Comparison of ENCODE assay signal across 8 mouse cellular contexts in genomic region chr9:120690510-120690909, GRCm38 (mm10).
A peak's percentile ranks its signal among the peaks of the same experiment; 100 is the strongest.
DNase-seq lines count a peak whose midpoint lies in the region; ATAC-seq lines count a peak whose summit lies in the region.

No protein-coding gene starts in this region.

- no peaks in the 10 kb centered on the region for H3K9me3 ChIP-seq in liver, embryonic 11.5 days (ENCODE audit: control insufficient read depth, low read length)
- no peaks in the 10 kb centered on the region for H3K9me3 ChIP-seq in liver, embryonic 12.5 days (replicated peaks)
- no peaks in the 10 kb centered on the region for H3K9me3 ChIP-seq in embryonic facial prominence, embryonic 15.5 days (replicated peaks)
- H3K9me3 ChIP-seq in hindbrain, embryonic 16.5 days (ENCODE audit: control insufficient read depth, low read length), result no peaks in the 10 kb centered on the region
- H3K9me3 ChIP-seq in neural tube, embryonic 15.5 days (replicated peaks), result no peaks in the 10 kb centered on the region

- no peak overlapping the region for H3K4me2 ChIP-seq in liver, embryonic 11.5 days
- H3K4me2 ChIP-seq in liver, embryonic 12.5 days, result no peak overlapping the region
- H3K4me2 ChIP-seq in embryonic facial prominence, embryonic 15.5 days (replicated peaks), result peak overlapping the region; percentile 48
- H3K4me2 ChIP-seq in hindbrain, embryonic 16.5 days (ENCODE audit: low read length), result no peak overlapping the region
- no peak overlapping the region for H3K4me2 ChIP-seq in neural tube, embryonic 15.5 days

- no peak overlapping the region for H3K4me3 ChIP-seq in liver, embryonic 11.5 days (ENCODE audit: low read depth, low read length)
- H3K4me3 ChIP-seq in liver, embryonic 12.5 days, result no peak overlapping the region
- H3K4me3 ChIP-seq in embryonic facial prominence, embryonic 15.5 days (replicated peaks), result no peak overlapping the region
- H3K4me3 ChIP-seq in hindbrain, embryonic 16.5 days (ENCODE audit: low read length), result no peak overlapping the region
- no peak overlapping the region for H3K4me3 ChIP-seq in neural tube, embryonic 15.5 days (replicated peaks)

- WGBS in liver, embryonic 11.5 days, result 34% methylated on average over 5 of the region's 5 CpGs
- 37% methylated on average over 5 of the region's 5 CpGs for WGBS in liver, embryonic 12.5 days (ENCODE audit: insufficient replicate concordance)
- WGBS in embryonic facial prominence, embryonic 15.5 days, result 14% methylated on average over 5 of the region's 5 CpGs
- WGBS in hindbrain, embryonic 16.5 days, result 43% methylated on average over 5 of the region's 5 CpGs
- 28% methylated on average over 5 of the region's 5 CpGs for WGBS in neural tube, embryonic 15.5 days

- peak overlapping the region; percentile 68 for H3K27ac ChIP-seq in liver, embryonic 11.5 days (ENCODE audit: low read depth, low read length)
- H3K27ac ChIP-seq in liver, embryonic 12.5 days, result no peak overlapping the region
- peak overlapping the region; percentile 97 for H3K27ac ChIP-seq in embryonic facial prominence, embryonic 15.5 days (replicated peaks)
- H3K27ac ChIP-seq in hindbrain, embryonic 16.5 days (ENCODE audit: low read depth, low read length), result peak overlapping the region; percentile 71
- peak overlapping the region; percentile 74 for H3K27ac ChIP-seq in neural tube, embryonic 15.5 days (replicated peaks)

- no peak for DNase-seq in liver, embryonic 11.5 days (ENCODE audit: low spot score)
- no peak for DNase-seq in spleen, adult 12 weeks (ENCODE audit: low spot score)
- DNase-seq in frontal cortex, adult 2 months (ENCODE audit: extremely low spot score in 1 of 2, low spot score in 1 of 2), result no peak
- no peak for DNase-seq in left cerebral cortex, adult 9 months (ENCODE audit: low spot score in 2 of 2)

- H3K4me1 ChIP-seq in liver, embryonic 11.5 days (replicated peaks; ENCODE audit: control insufficient read depth, insufficient read depth, low read length), result peaks cover 13% of the 10 kb centered on the region
- H3K4me1 ChIP-seq in liver, embryonic 12.5 days, result peaks cover 17% of the 10 kb centered on the region
- H3K4me1 ChIP-seq in embryonic facial prominence, embryonic 15.5 days, result peaks cover 41% of the 10 kb centered on the region
- peaks cover 22% of the 10 kb centered on the region for H3K4me1 ChIP-seq in hindbrain, embryonic 16.5 days (ENCODE audit: control insufficient read depth, insufficient read depth, low read depth, low read length)
- peaks cover 33% of the 10 kb centered on the region for H3K4me1 ChIP-seq in neural tube, embryonic 15.5 days

- no peak overlapping the region for H3K9ac ChIP-seq in liver, embryonic 11.5 days (ENCODE audit: low read depth, low read length)
- no peak overlapping the region for H3K9ac ChIP-seq in liver, embryonic 12.5 days
- H3K9ac ChIP-seq in embryonic facial prominence, embryonic 15.5 days, result no peak overlapping the region
- peak overlapping the region; percentile 48; the same call in 1 of the 2 replicates for H3K9ac ChIP-seq in hindbrain, embryonic 16.5 days (ENCODE audit: low read depth, low read length)
- H3K9ac ChIP-seq in neural tube, embryonic 15.5 days (replicated peaks), result no peak overlapping the region

- no peaks in the 10 kb centered on the region for H3K36me3 ChIP-seq in liver, embryonic 11.5 days (ENCODE audit: control insufficient read depth, insufficient read depth, low read length)
- H3K36me3 ChIP-seq in liver, embryonic 12.5 days, result no peaks in the 10 kb centered on the region
- no peaks in the 10 kb centered on the region for H3K36me3 ChIP-seq in embryonic facial prominence, embryonic 15.5 days
- no peaks in the 10 kb centered on the region for H3K36me3 ChIP-seq in hindbrain, embryonic 16.5 days (ENCODE audit: control insufficient read depth, insufficient read depth, low read length)
- H3K36me3 ChIP-seq in neural tube, embryonic 15.5 days, result no peaks in the 10 kb centered on the region

- no peak for ATAC-seq in liver, embryonic 11.5 days (replicated peaks; ENCODE audit: low FRiP score)
- ATAC-seq in liver, embryonic 12.5 days, result no peak
- no peak for ATAC-seq in embryonic facial prominence, embryonic 15.5 days (ENCODE audit: insufficient number of reproducible peaks, low FRiP score, low TSS enrichment, low read depth)
- ATAC-seq in hindbrain, embryonic 16.5 days, result no peak
- no peak for ATAC-seq in neural tube, embryonic 15.5 days (ENCODE audit: low FRiP score)

- H3K27me3 ChIP-seq in liver, embryonic 11.5 days (replicated peaks; ENCODE audit: control insufficient read depth, insufficient read depth, low read length), result no peaks in the 10 kb centered on the region
- H3K27me3 ChIP-seq in liver, embryonic 12.5 days (replicated peaks), result peaks cover 8% of the 10 kb centered on the region; the same call in 1 of the 2 replicates
- H3K27me3 ChIP-seq in embryonic facial prominence, embryonic 15.5 days, result no peaks in the 10 kb centered on the region
- H3K27me3 ChIP-seq in hindbrain, embryonic 16.5 days (replicated peaks; ENCODE audit: control insufficient read depth, insufficient read depth, low read length), result no peaks in the 10 kb centered on the region
- no peaks in the 10 kb centered on the region for H3K27me3 ChIP-seq in neural tube, embryonic 15.5 days (replicated peaks)
